25 mouse cellular contexts compared by ENCODE assay signal in the genomic region with DNA sequence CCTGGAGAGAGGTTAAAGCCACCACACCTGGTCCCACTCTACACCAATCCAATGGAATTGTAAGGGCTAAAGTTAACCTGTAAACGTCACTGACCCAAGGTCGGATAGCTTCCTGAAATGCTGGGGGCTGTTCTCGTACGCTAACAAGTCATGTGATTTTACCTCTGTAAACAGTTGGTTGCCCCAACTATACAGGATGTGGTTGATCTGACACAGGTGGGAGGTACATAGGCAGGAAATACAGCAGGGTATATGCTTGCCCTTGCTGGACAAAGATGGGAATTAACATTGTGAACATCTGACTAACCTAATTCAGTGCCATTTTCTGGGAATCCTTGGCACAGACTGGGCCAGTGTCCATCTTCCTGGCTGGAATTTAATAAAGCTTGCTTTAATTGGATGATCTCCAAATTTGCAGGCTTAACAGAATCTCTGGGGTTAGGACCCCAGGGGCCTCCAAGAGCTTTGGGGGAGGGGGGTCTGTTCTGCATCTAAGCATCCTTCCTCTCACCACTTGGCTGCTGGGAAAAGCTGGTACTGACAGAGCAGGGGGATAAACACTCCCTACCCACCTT. TPM values are rescaled to one million over a fixed set of nuclear protein-coding genes. Genes with fewer than 3 reads are reported as not detected.
DNase-seq lines count a peak whose midpoint lies in the region; ATAC-seq lines count a peak whose summit lies in the region.
"Had no signal": no experiment of that assay in that cellular context is flagged by ENCODE, and none has a peak within 500 bp of the region (broad histone marks: within the 10 kb centered on the region; RNA-seq: fewer than 3 reads in every experiment).

No protein-coding gene starts in this region.

- WGBS in forebrain, embryonic 14.5 days = 97% methylated on average over 4 of the region's 4 CpGs
- WGBS in forebrain, embryonic 16.5 days = 93% methylated on average over 4 of the region's 4 CpGs

- no peaks in the 10 kb centered on the region for H3K9me3 ChIP-seq in forebrain, embryonic 14.5 days (replicated peaks; ENCODE audit: control insufficient read depth, low read length)
- H3K9me3 ChIP-seq in forebrain, embryonic 16.5 days (ENCODE audit: control insufficient read depth, low read length) = no peaks in the 10 kb centered on the region
- H3K9me3 ChIP-seq: limb, embryonic 13.5 days; liver, embryonic 13.5 days; neural tube, embryonic 12.5 days; stomach, embryonic 15.5 days had no signal

- peak; percentile 43 for DNase-seq in retina, postnatal 1 day
- DNase-seq in retina, embryonic 14.5 days (ENCODE audit: low spot score) = no peak
- peak; percentile 79 for DNase-seq in MN1 (ENCODE audit: low spot score)
- DNase-seq in thymus, postnatal 14 days = peak; percentile 23
- no peak for DNase-seq in heart, postnatal 36 days
- DNase-seq in forebrain, embryonic 14.5 days (ENCODE audit: low spot score) = no peak
- DNase-seq: adrenal gland, adult 8-10 months; cerebellum, adult 9-11 months; heart, postnatal 14 days; kidney, adult 8-10 months; kidney, postnatal 4 days; layer of hippocampus, adult 9-11 months; liver, embryonic 13.5 days; lung, embryonic 14.5 days; lung, postnatal 36 days had no signal

- no peak overlapping the region for H3K4me3 ChIP-seq in forebrain, embryonic 14.5 days (ENCODE audit: low read depth, low read length)
- no peak overlapping the region for H3K4me3 ChIP-seq in forebrain, embryonic 16.5 days (replicated peaks; ENCODE audit: low read length)
- H3K4me3 ChIP-seq: embryonic facial prominence, embryonic 12.5 days; heart, embryonic 12.5 days; limb, embryonic 13.5 days; liver, embryonic 13.5 days; midbrain, embryonic 10.5 days; neural tube, embryonic 12.5 days; stomach, embryonic 15.5 days had no signal

- H3K27ac ChIP-seq in forebrain, embryonic 14.5 days (ENCODE audit: low read depth, low read length) = no peak overlapping the region
- no peak overlapping the region for H3K27ac ChIP-seq in forebrain, embryonic 16.5 days (ENCODE audit: low read length)
- H3K27ac ChIP-seq: embryonic facial prominence, embryonic 12.5 days; hindbrain, embryonic 14.5 days; limb, embryonic 13.5 days; liver, embryonic 13.5 days; midbrain, embryonic 10.5 days; neural tube, embryonic 12.5 days; stomach, embryonic 15.5 days had no signal

- intact Hi-C loops in heart, postnatal 36 days (cut with DNase I) = no loop called here

- no peaks in the 10 kb centered on the region for H3K27me3 ChIP-seq in forebrain, embryonic 14.5 days (replicated peaks; ENCODE audit: control insufficient read depth, insufficient read depth, low read length)
- H3K27me3 ChIP-seq in forebrain, embryonic 16.5 days (replicated peaks; ENCODE audit: control insufficient read depth, insufficient read depth, low read length) = no peaks in the 10 kb centered on the region
- H3K27me3 ChIP-seq: embryonic facial prominence, embryonic 12.5 days; limb, embryonic 13.5 days; neural tube, embryonic 12.5 days; stomach, embryonic 15.5 days had no signal

- H3K4me2 ChIP-seq in forebrain, embryonic 14.5 days (ENCODE audit: low read length) = no peak overlapping the region
- H3K4me2 ChIP-seq in forebrain, embryonic 16.5 days (ENCODE audit: low read length) = no peak overlapping the region
- H3K4me2 ChIP-seq: embryonic facial prominence, embryonic 12.5 days; heart, embryonic 12.5 days; hindbrain, embryonic 14.5 days; limb, embryonic 13.5 days; liver, embryonic 13.5 days; lung, embryonic 14.5 days; neural tube, embryonic 12.5 days; stomach, embryonic 15.5 days had no signal

- H3K4me1 ChIP-seq in forebrain, embryonic 14.5 days (ENCODE audit: control insufficient read depth, insufficient read depth, low read length) = no peaks in the 10 kb centered on the region; the same call in 1 of the 2 replicates
- peaks cover 4% of the 10 kb centered on the region for H3K4me1 ChIP-seq in forebrain, embryonic 16.5 days (replicated peaks; ENCODE audit: control insufficient read depth, insufficient read depth, low read length)
- H3K4me1 ChIP-seq: liver, embryonic 13.5 days had no signal

- H3K9ac ChIP-seq in forebrain, embryonic 14.5 days (ENCODE audit: low read length) = no peak overlapping the region
- no peak overlapping the region for H3K9ac ChIP-seq in forebrain, embryonic 16.5 days (replicated peaks; ENCODE audit: low read depth, low read length)
- H3K9ac ChIP-seq: embryonic facial prominence, embryonic 12.5 days; heart, embryonic 12.5 days; hindbrain, embryonic 14.5 days; limb, embryonic 13.5 days; liver, embryonic 13.5 days; lung, embryonic 14.5 days; neural tube, embryonic 12.5 days; stomach, embryonic 15.5 days had no signal

- no peaks in the 10 kb centered on the region for H3K36me3 ChIP-seq in forebrain, embryonic 14.5 days (ENCODE audit: control insufficient read depth, insufficient read depth, low read length)
- H3K36me3 ChIP-seq in forebrain, embryonic 16.5 days (ENCODE audit: control insufficient read depth, insufficient read depth) = no peaks in the 10 kb centered on the region
- H3K36me3 ChIP-seq: embryonic facial prominence, embryonic 12.5 days; liver, embryonic 13.5 days; neural tube, embryonic 12.5 days; stomach, embryonic 15.5 days had no signal

- peak; percentile 82 for ATAC-seq in inflammation-experienced regulatory T-cells, adult 6 months
- ATAC-seq in forebrain, embryonic 14.5 days = no peak
- no peak for ATAC-seq in forebrain, embryonic 16.5 days

RNA-seq across cellular contexts. Expression of a gene that starts 11.7 kb away (rescaled TPM):
- polyA plus RNA-seq in inflammation-experienced regulatory T-cells, adult 6 months (2017; shearing (Covaris generic)) = not detected
- total RNA-seq in heart, postnatal 36 days (2021) = 1 to 10 TPM; 8.9 to 9.7 TPM
- 1.4 and 2.2 TPM in 2 replicates for polyA plus RNA-seq in forebrain, embryonic 14.5 days (2014; fragmentation: Nextera tagmentation; extraction: Ambion mirVana)
- 5.1 and 5.7 TPM in 2 replicates for polyA plus RNA-seq in forebrain, embryonic 16.5 days (2015; fragmentation: Nextera tagmentation; extraction: Ambion mirVana)
- total RNA-seq: monocyte, adult 5-6 weeks had no signal

Comparison
In these comparisons a context has a peak if more than half of its experiments do, and no peak if none do; other contexts are left out.
1. DNase-seq: peak in retina, postnatal 1 day (single experiment), MN1 (single experiment) and thymus, postnatal 14 days (single experiment); none in retina, embryonic 14.5 days (single experiment), heart, postnatal 36 days (0 of 2) and forebrain, embryonic 14.5 days (single experiment).